Mouse (Mus musculus): Measurements from ENCODE around the gene Brdt. TPM values are rescaled to one million over a fixed set of nuclear protein-coding genes. Genes with fewer than 3 reads are reported as not detected.
"Not testable (repeated sequence)": the region's sequence is repeated elsewhere in the genome, so short reads cannot be mapped to it uniquely, and the experiment has no call there.

The Brdt gene
- polyA plus RNA-seq, 1 experiment from 2014 or later = 1.5 TPM

- no peak overlapping the region for H3K4me3 ChIP-seq (ENCODE audit: low read length)
- no peaks in the 10 kb centered on the region for H3K4me1 ChIP-seq (ENCODE audit: insufficient read depth, low read length)
- no peak overlapping the region for H3K4me2 ChIP-seq (replicated peaks; ENCODE audit: low read depth, low read length)
- H3K36me3 ChIP-seq (ENCODE audit: insufficient read depth, low read length) = no peaks in the 10 kb centered on the region
- no peak overlapping the region for H3K9ac ChIP-seq (replicated peaks; ENCODE audit: low read length)
- no peak for ATAC-seq (ENCODE audit: low FRiP score, low TSS enrichment)
- H3K27me3 ChIP-seq (ENCODE audit: insufficient read depth, low read length) = no peaks in the 10 kb centered on the region
- WGBS = 73% methylated on average over 3 of the region's 3 CpGs
- H3K9me3 ChIP-seq (ENCODE audit: low read length) = no peaks in the 10 kb centered on the region
- H3K27ac ChIP-seq (ENCODE audit: low read length) = no peak overlapping the region
Observed at GRCm38 (mm10) chr5:107370040-107370439, 39.1 kb downstream of the Brdt start.

- H3K27ac ChIP-seq (ENCODE audit: low read length) = no peak overlapping the region
- no peaks in the 10 kb centered on the region for H3K27me3 ChIP-seq (ENCODE audit: insufficient read depth, low read length)
- no peak overlapping the region for H3K9ac ChIP-seq (replicated peaks; ENCODE audit: low read length)
- H3K4me1 ChIP-seq (ENCODE audit: insufficient read depth, low read length) = no peaks in the 10 kb centered on the region
- no peak for ATAC-seq (ENCODE audit: low FRiP score, low TSS enrichment)
- no peaks in the 10 kb centered on the region for H3K36me3 ChIP-seq (ENCODE audit: insufficient read depth, low read length)
- no peaks in the 10 kb centered on the region for H3K9me3 ChIP-seq (ENCODE audit: low read length)
- H3K4me3 ChIP-seq (ENCODE audit: low read length) = no peak overlapping the region
- H3K4me2 ChIP-seq (replicated peaks; ENCODE audit: low read depth, low read length) = no peak overlapping the region
- WGBS = 86% methylated on average over 5 of the region's 5 CpGs
Observed at GRCm38 (mm10) chr5:107371335-107371734, 40.4 kb downstream of the Brdt start.

- WGBS = 87% methylated on average over 4 of the region's 4 CpGs
- ATAC-seq (ENCODE audit: low FRiP score, low TSS enrichment) = no peak
- H3K27ac ChIP-seq (ENCODE audit: low read length) = no peak overlapping the region
- no peaks in the 10 kb centered on the region for H3K4me1 ChIP-seq (ENCODE audit: insufficient read depth, low read length)
- no peak overlapping the region for H3K4me2 ChIP-seq (replicated peaks; ENCODE audit: low read depth, low read length)
- no peaks in the 10 kb centered on the region for H3K9me3 ChIP-seq (ENCODE audit: low read length)
- no peaks in the 10 kb centered on the region for H3K36me3 ChIP-seq (ENCODE audit: insufficient read depth, low read length)
- no peak overlapping the region for H3K4me3 ChIP-seq (ENCODE audit: low read length)
- no peak overlapping the region for H3K9ac ChIP-seq (replicated peaks; ENCODE audit: low read length)
- no peaks in the 10 kb centered on the region for H3K27me3 ChIP-seq (ENCODE audit: insufficient read depth, low read length)
Observed at GRCm38 (mm10) chr5:107373256-107373655, 42.3 kb downstream of the Brdt start.

GRCm38 (mm10) chr5:107386448-107386847, 55.5 kb downstream of the Brdt start:
- not testable (repeated sequence) for H3K27ac ChIP-seq (ENCODE audit: low read length); ATAC-seq (ENCODE audit: low FRiP score, low TSS enrichment); H3K4me2 ChIP-seq (replicated peaks; ENCODE audit: low read depth, low read length); H3K27me3 ChIP-seq (ENCODE audit: insufficient read depth, low read length); H3K36me3 ChIP-seq (ENCODE audit: insufficient read depth, low read length); H3K9me3 ChIP-seq (ENCODE audit: low read length); H3K4me1 ChIP-seq (ENCODE audit: insufficient read depth, low read length); H3K9ac ChIP-seq (replicated peaks; ENCODE audit: low read length); H3K4me3 ChIP-seq (ENCODE audit: low read length)

GRCm38 (mm10) chr5:107387788-107388187, 56.8 kb downstream of the Brdt start:
- no peaks in the 10 kb centered on the region for H3K27me3 ChIP-seq (ENCODE audit: insufficient read depth, low read length)
- WGBS = 94% methylated on average over 1 of the region's 1 CpGs
- H3K4me3 ChIP-seq (ENCODE audit: low read length) = no peak overlapping the region
- H3K36me3 ChIP-seq (ENCODE audit: insufficient read depth, low read length) = no peaks in the 10 kb centered on the region
- no peaks in the 10 kb centered on the region for H3K4me1 ChIP-seq (ENCODE audit: insufficient read depth, low read length)
- H3K4me2 ChIP-seq (replicated peaks; ENCODE audit: low read depth, low read length) = no peak overlapping the region
- H3K27ac ChIP-seq (ENCODE audit: low read length) = no peak overlapping the region
- no peak overlapping the region for H3K9ac ChIP-seq (replicated peaks; ENCODE audit: low read length)
- H3K9me3 ChIP-seq (ENCODE audit: low read length) = no peaks in the 10 kb centered on the region
- ATAC-seq (ENCODE audit: low FRiP score, low TSS enrichment) = no peak

- H3K36me3 ChIP-seq (ENCODE audit: insufficient read depth, low read length) = no peaks in the 10 kb centered on the region
- WGBS = 88% methylated on average over 2 of the region's 2 CpGs
Observed at GRCm38 (mm10) chr5:107389373-107389772, 58.4 kb downstream of the Brdt start.

GRCm38 (mm10) chr5:107394437-107394836, 63.5 kb downstream of the Brdt start:
- Histone ChIP-seq H3K27ac (ENCODE audit: low read length) (no peak overlapping the region), H3K4me2 (replicated peaks; ENCODE audit: low read depth, low read length) (no peak overlapping the region), H3K4me1 (ENCODE audit: insufficient read depth, low read length) (no peaks in the 10 kb centered on the region), H3K9ac (replicated peaks; ENCODE audit: low read length) (no peak overlapping the region), H3K9me3 (ENCODE audit: low read length) (no peaks in the 10 kb centered on the region), H3K27me3 (ENCODE audit: insufficient read depth, low read length) (no peaks in the 10 kb centered on the region), H3K36me3 (ENCODE audit: insufficient read depth, low read length) (no peaks in the 10 kb centered on the region), H3K4me3 (ENCODE audit: low read length) (no peak overlapping the region)
- WGBS = 47% methylated on average over 2 of the region's 2 CpGs
- no peak for ATAC-seq (ENCODE audit: low FRiP score, low TSS enrichment)

More at GRCm38 (mm10) chr5:107389373-107389772, 58.4 kb downstream of the Brdt start:
- no peaks in the 10 kb centered on the region for H3K9me3 ChIP-seq (ENCODE audit: low read length)
- H3K9ac ChIP-seq (replicated peaks; ENCODE audit: low read length) = no peak overlapping the region
- ATAC-seq (ENCODE audit: low FRiP score, low TSS enrichment) = no peak
- H3K4me1 ChIP-seq (ENCODE audit: insufficient read depth, low read length) = no peaks in the 10 kb centered on the region
- no peak overlapping the region for H3K4me3 ChIP-seq (ENCODE audit: low read length)
- no peaks in the 10 kb centered on the region for H3K27me3 ChIP-seq (ENCODE audit: insufficient read depth, low read length)
- no peak overlapping the region for H3K27ac ChIP-seq (ENCODE audit: low read length)
- no peak overlapping the region for H3K4me2 ChIP-seq (replicated peaks; ENCODE audit: low read depth, low read length)

- Histone ChIP-seq H3K36me3 (ENCODE audit: insufficient read depth, low read length) (no peaks in the 10 kb centered on the region), H3K4me1 (ENCODE audit: insufficient read depth, low read length) (peaks cover 8% of the 10 kb centered on the region; the same call in 1 of the 2 replicates), H3K4me2 (replicated peaks; ENCODE audit: low read depth, low read length) (peak within 1 kb of the TSS; percentile 90), H3K9me3 (ENCODE audit: low read length) (no peaks in the 10 kb centered on the region), H3K4me3 (ENCODE audit: low read length) (peak within 1 kb of the TSS; percentile 56), H3K27me3 (ENCODE audit: insufficient read depth, low read length) (peaks cover 26% of the 10 kb centered on the region), H3K9ac (replicated peaks; ENCODE audit: low read length) (peak within 1 kb of the TSS; percentile 65), H3K27ac (ENCODE audit: low read length) (no peak within 1 kb of the TSS)
- WGBS = 16% methylated on average over 5 of the region's 5 CpGs
- ATAC-seq (ENCODE audit: low FRiP score, low TSS enrichment) = 0 out of 2 replicates have a peak, but pooled peaks have one; percentile 5
Observed at GRCm38 (mm10) chr5:107402436-107402835, 71.5 kb downstream of the Brdt start, which contains the start of gene Ephx4. Gene Ephx4, plus strand, starts transcription at chr5:107402736.

GRCm38 (mm10) chr5:107403011-107403946, 72.3 kb downstream of the Brdt start:
- peak; percentile 86 for ATAC-seq (ENCODE audit: low FRiP score, low TSS enrichment)
- Histone ChIP-seq H3K9ac (replicated peaks; ENCODE audit: low read length) (peak overlapping the region; percentile 65), H3K36me3 (ENCODE audit: insufficient read depth, low read length) (no peaks in the 10 kb centered on the region), H3K4me2 (replicated peaks; ENCODE audit: low read depth, low read length) (peak overlapping the region; percentile 90), H3K9me3 (ENCODE audit: low read length) (no peaks in the 10 kb centered on the region), H3K27ac (ENCODE audit: low read length) (no peak overlapping the region), H3K27me3 (ENCODE audit: insufficient read depth, low read length) (peaks cover 26% of the 10 kb centered on the region), H3K4me3 (ENCODE audit: low read length) (peak overlapping the region; percentile 56), H3K4me1 (ENCODE audit: insufficient read depth, low read length) (peaks cover 8% of the 10 kb centered on the region; the same call in 1 of the 2 replicates)
- WGBS = under 1% methylated on average over 80 of the region's 80 CpGs

All from kidney, embryonic 16.5 days (tissue).